Mouse (Mus musculus): Measurements from ENCODE around the gene Trnt1. TPM values are rescaled to one million over a fixed set of nuclear protein-coding genes. Genes with fewer than 3 reads are reported as not detected.

Gene Trnt1
- total RNA-seq (2022) = 10 to 100 TPM; 41.4 to 60.5 (median 46.7) TPM

GRCm38 (mm10) chr6:106768640-106769289 is at the start of gene Trnt1:
Gene Trnt1 (plus strand): TSS chr6:106769120.
- peak; percentile 95 to 96 for DNase-seq (ENCODE audit: low spot score in 2 of 2)

- no peak for DNase-seq (ENCODE audit: low spot score in 2 of 2)
These were observed 43.3 kb upstream of the Trnt1 start for GRCm38 (mm10) chr6:106725642-106726041.

- no peak for DNase-seq (ENCODE audit: low spot score in 2 of 2)
These were observed 42.8 kb upstream of the Trnt1 start for GRCm38 (mm10) chr6:106726078-106726477.

GRCm38 (mm10) chr6:106727703-106728102 is 41.2 kb upstream of the Trnt1 start:
- DNase-seq (ENCODE audit: low spot score in 2 of 2) = no peak

DNA sequence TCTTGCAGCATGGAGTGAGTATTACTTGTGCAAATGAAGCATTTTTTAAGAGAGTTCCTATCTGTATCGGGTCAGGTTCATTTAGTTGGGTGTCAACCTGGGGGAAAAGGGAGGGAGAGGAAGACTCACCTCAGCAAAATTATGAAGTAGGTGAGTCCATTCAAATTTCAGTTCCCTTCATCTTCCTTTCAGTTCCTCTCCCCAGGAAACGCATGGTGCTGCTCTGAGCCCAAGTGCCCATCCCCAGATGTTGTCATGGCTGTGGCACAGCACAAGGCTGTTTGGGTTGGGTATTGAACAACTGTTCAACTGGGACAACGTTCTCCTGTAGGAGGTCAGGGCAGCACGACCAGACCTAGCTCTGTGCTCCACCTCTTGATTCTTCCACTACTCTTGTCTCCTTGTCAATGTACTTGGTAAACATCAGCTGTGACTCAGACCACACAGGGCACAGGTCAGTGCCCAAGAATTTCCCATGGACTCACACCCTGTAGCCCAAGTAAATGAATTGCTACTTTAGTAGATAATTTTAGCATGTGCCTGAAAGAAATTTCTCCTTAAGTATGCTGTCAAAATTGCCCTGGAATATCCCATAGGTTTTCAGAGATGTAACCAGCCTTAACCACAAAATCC is 39.1 kb upstream of the Trnt1 start:
- DNase-seq (ENCODE audit: low spot score in 2 of 2) = no peak

DNA sequence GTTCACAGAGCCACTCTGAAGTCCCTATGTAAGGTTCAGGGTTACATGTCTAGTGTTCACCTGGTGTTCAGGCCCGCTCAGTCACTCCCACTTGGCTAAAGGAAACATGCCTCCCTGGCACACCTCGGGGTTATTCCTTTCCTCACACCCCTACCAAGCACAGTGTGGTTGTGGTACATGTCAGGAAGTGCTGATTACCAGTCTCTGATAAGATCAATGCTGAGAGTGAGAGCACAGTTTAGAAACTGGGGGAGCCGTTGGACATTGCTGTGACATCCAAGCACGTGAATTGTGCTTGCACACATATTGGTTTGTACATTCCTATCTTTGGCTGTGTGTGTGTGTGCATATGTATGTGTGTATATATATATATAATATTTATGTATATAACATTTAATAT is 36.4 kb upstream of the Trnt1 start:
- no peak for DNase-seq (ENCODE audit: low spot score in 2 of 2)

- no peak for DNase-seq (ENCODE audit: low spot score in 2 of 2)
These were observed 30.7 kb upstream of the Trnt1 start for GRCm38 (mm10) chr6:106738229-106738628.

- no peak for DNase-seq (ENCODE audit: low spot score in 2 of 2)
These were observed 28.6 kb upstream of the Trnt1 start for GRCm38 (mm10) chr6:106740244-106740825.

DNA sequence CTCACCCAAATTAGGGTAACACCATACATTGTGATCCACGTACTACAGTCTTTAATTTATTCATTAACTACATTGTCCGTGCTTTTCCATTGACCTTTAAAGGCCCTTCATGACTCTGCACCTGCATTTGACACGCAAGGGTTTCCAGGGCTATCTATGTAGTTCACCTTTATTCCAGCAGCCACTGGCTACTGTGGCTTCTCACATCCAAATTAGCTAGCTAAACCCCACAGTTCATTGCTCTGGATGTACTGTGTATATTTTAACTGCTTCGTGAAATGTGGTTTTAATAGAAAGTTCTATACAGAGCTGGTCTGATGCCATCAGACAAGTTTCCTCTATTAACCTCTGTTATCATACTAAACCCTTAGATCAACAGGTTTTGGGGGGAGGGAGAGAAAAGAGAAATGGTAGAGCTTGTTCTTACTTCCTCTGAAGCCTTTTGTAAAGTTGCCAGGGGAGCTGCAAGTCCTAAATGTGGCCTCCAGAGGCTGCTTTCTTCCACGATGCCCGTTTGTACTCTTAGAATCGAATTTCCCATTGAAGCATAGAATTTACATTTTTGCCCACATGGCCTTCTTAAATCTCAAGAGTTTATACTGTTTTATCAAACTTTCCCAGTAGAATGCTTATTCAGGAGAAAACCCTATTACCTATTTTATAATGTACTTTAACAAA is 25.2 kb upstream of the Trnt1 start:
- no peak for DNase-seq (ENCODE audit: low spot score in 2 of 2)

DNA sequence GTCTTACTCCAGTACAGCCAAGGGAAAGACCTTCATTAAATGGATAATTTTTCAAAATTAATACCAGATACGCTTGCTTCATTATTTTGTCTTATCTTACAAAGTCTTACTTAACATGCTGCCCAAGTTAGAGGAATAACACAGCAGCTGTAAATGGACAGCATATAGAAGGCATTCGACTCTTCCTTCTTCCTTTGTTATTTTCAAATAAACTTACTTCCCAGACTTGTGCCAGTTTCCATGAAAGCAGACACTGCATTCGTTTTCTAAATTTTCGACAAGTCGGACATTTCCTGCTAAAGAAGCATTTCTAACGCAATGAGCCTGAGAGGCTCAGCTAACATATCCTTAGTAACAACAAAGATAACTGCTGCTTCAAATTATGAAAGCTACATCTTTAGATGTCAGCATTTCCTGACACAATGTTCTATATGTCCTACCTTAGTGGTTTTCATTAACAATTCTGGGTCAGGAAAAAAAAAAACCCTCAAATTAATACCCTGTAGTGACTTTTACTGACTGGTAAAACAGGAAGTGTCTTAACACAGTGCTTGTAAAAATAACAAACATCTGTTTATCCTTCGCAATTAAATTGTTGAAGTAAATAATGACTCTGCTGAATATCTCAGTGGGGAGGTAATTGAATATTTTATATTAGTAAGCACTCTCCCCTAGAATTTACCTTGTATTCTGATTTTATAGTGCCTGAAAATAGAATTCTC is 23.1 kb upstream of the Trnt1 start:
- no peak for DNase-seq (ENCODE audit: low spot score in 2 of 2)

- DNase-seq (ENCODE audit: low spot score in 2 of 2) = no peak
These were observed 21.7 kb upstream of the Trnt1 start for GRCm38 (mm10) chr6:106747251-106747650.

- DNase-seq (ENCODE audit: low spot score in 2 of 2) = no peak
These were observed 21.1 kb upstream of the Trnt1 start for GRCm38 (mm10) chr6:106747804-106748203.

- DNase-seq (ENCODE audit: low spot score in 2 of 2) = no peak
These were observed 20.0 kb upstream of the Trnt1 start, which contains the start of gene Il5ra for GRCm38 (mm10) chr6:106748887-106749388. Gene Il5ra (minus strand): TSS chr6:106749037.

DNA sequence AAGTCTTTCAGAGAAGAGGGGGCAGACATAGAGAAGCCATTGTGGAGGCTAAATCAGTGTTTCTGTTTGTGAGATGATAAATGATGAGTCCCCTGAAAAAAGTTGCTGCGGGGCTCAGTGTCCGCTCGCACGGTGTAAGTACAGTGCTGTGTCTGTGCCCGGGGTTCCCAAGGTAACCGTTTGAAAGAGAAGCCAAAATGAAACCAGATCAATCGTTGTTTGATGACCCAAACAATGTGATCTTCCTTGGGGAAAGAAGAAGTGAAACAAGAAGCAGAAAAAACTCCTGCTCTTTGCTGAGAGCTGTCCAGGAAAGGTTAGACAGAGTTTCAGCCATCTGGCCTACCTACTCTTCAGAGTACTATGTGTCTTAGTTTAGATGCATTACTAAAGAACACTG is 18.6 kb upstream of the Trnt1 start:
- DNase-seq (ENCODE audit: low spot score in 2 of 2) = no peak

- no peak for DNase-seq (ENCODE audit: low spot score in 2 of 2)
These were observed 10.6 kb upstream of the Trnt1 start for GRCm38 (mm10) chr6:106758299-106758698.

DNA sequence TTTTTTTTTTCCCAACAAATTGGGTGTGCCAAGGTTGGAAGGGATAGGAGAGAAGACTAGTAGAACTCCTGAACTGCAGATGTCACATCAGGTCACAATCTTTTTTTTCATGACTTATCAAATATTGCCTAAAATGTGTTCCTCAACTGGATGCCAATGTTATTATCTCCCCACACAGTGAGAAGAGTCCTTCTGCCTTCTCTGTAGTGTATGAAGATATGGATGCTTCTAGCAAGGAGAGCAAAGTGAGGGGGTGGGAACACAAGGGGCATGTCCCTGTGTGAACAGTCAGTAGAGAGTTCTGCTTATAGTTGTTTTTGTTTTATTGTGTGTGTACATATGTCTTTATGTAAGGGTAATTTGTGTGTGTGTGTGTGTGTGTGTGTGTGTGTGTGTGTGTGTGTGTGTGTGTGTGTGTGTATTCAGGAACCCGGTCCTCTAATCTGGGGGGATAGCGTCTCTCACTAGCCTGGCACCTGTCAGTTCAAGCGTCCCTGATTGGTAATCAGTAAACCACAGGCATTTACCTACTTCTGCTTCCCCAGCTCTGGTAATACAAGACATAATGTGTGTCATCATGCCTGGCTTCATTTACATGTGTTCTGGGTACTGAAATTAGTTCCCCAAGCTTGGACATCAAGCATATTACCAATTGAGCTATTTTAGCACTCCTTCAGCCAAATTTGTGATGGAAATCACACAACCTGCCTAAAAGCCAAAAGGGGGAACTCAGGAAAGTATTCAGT is 8.3 kb upstream of the Trnt1 start:
- DNase-seq (ENCODE audit: low spot score in 2 of 2) = no peak

DNA sequence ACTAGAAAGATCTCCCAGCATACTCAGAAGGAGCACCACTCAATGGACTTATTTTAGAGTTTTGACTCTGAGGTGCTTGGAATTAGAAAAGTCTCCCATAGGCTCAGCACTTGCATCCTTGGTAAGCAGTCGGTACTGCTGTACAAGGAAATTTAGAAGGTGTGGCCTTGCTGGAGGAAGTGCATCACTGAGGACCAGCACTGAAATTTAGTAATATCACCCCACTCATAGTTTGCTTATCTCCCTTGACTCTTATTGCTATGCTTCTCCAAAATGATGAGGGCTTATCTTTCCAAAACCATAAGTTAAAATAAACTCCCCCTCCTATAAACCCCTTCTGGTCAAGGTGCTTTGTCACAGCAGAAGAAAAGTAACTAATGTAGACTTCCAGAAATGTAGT is 7.4 kb upstream of the Trnt1 start:
- no peak for DNase-seq (ENCODE audit: low spot score in 2 of 2)

GRCm38 (mm10) chr6:106765892-106766291 is 3.0 kb upstream of the Trnt1 start:
- no peak for DNase-seq (ENCODE audit: low spot score in 2 of 2)

DNA sequence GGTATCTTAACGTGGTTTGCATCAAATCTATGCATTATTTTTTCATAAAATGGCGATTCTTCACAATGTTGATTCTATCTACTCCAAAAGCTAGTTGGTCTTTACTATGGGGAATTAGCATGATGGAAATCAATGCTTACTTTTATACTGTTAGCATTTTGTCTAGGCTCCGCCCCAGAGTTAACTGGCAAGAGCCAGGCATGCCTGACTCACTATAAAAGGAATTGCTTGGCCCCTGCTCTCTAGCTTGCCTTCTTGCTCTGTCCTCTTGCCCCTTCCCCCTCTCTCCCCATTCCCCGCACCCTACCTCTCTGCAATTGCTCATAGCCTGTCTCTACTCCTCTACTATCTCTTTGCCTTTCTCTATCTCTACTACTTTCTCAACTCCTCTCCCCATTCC is 2.1 kb upstream of the Trnt1 start:
- no peak for DNase-seq (ENCODE audit: low spot score in 2 of 2)

DNA sequence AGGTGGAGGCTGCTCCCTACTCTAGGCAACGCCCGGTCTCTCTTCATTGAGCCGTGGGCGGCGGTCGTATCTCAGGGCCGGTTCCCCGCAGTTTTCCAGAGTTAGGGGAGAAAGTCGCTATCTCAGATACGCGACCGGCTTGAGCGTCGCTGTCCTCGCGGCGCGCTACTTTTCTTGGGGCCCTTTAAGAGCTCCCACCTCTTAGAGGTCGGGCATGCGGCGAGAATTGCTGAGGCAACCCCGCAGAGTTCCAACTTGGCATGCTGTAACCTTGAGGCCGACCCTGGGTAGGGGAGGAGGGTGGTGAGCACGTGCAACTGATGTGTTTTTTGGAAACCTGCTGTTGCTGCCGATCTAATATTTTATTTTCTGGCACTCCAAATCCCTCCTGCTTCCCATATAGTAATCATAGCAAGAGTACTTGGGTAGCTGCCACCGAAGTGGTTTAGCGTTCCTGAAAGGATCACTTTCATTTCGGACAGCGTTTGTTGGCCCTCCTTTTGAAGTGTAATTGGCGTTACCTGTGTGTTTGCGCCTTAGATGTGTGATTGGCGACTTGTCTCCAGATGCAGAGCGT is 458 bp downstream of the Trnt1 start:
- DNase-seq (ENCODE audit: low spot score in 2 of 2) = no peak
